In the genomic region with DNA sequence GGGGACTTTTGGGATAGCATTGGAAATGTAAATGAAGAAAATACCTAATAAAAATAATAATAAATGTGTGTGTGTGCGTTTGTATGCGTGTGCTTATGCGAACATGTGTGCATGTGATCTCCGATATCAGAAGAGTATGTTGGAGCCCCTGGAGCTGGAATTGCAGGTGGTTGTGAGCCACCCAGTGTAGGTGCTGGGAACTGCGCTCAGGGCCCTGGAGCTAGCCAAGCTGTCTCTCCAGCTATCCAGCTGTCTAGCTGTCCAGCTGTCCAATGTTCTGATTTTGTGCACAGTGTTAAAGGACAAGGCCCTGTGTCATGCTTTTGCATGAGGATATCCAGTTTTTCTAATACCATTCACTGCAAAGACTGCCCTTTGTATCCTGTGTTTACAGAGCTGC, we compare ENCODE assay signal across 8 mouse cellular contexts. TPM values are rescaled to one million over a fixed set of nuclear protein-coding genes. Genes with fewer than 3 reads are reported as not detected.
DNase-seq lines count a peak whose midpoint lies in the region; ATAC-seq and TF ChIP-seq lines count a peak whose summit lies in the region.
"Had no signal": no experiment of that assay in that cellular context is flagged by ENCODE, and none has a peak within 500 bp of the region (broad histone marks: within the 10 kb centered on the region; RNA-seq: fewer than 3 reads in every experiment).

No protein-coding gene starts in this region.

- no peak for ATAC-seq in liver, postnatal 0 days

- no peak overlapping the region for H3K4me3 ChIP-seq in E14TG2a.4 (replicated peaks; ENCODE audit: low read length)
- H3K4me3 ChIP-seq in liver, postnatal 0 days (ENCODE audit: low read depth, low read length): no peak overlapping the region
- H3K4me3 ChIP-seq: limb, embryonic 12.5 days had no signal

- intact Hi-C loops in left cerebral cortex, postnatal 10 days (cut with DNase I): no loop called here

- H3K9ac ChIP-seq in liver, postnatal 0 days (replicated peaks): no peak overlapping the region
- H3K9ac ChIP-seq: limb, embryonic 12.5 days had no signal

- H3K27ac ChIP-seq in liver, postnatal 0 days (ENCODE audit: low read depth): no peak overlapping the region
- H3K27ac ChIP-seq: limb, embryonic 12.5 days had no signal

- peak; percentile 50 for TF ChIP-seq CTCF in E14TG2a.4 (conservative IDR thresholded peaks at IDR 0.05; ENCODE audit: low read length)
- peak; percentile 47 for TF ChIP-seq CTCF in liver, postnatal 0 days (IDR thresholded peaks at IDR 0.05; ENCODE audit: low read depth)

- H3K9me3 ChIP-seq in E14TG2a.4 (ENCODE audit: low read length): no peaks in the 10 kb centered on the region
- no peaks in the 10 kb centered on the region for H3K9me3 ChIP-seq in liver, postnatal 0 days (ENCODE audit: low read length)
- H3K9me3 ChIP-seq: limb, embryonic 12.5 days had no signal

- DNase-seq in kidney, postnatal 10 days: peak; percentile 22
- DNase-seq in kidney, adult 9 months: no peak
- DNase-seq in 416B (ENCODE audit: low read depth): peak; percentile 41
- peak; percentile 27 for DNase-seq in liver, postnatal 0 days
- DNase-seq in left cerebral cortex, postnatal 10 days (ENCODE audit: extremely low spot score in 1 of 2, low spot score in 2 of 2): no peak
- DNase-seq in adrenal gland, postnatal 4 days (ENCODE audit: low spot score in 2 of 2): no peak

- 78% methylated on average over 5 of the region's 5 CpGs for WGBS in liver, postnatal 0 days (ENCODE audit: insufficient replicate concordance)

- no peaks in the 10 kb centered on the region for H3K36me3 ChIP-seq in E14TG2a.4 (ENCODE audit: insufficient read depth, low read length)
- no peaks in the 10 kb centered on the region for H3K36me3 ChIP-seq in liver, postnatal 0 days (replicated peaks; ENCODE audit: insufficient read depth, low read length)
- H3K36me3 ChIP-seq: limb, embryonic 12.5 days had no signal

- H3K4me1 ChIP-seq in E14TG2a.4 (replicated peaks; ENCODE audit: low read depth, low read length): no peaks in the 10 kb centered on the region
- H3K4me1 ChIP-seq in liver, postnatal 0 days (ENCODE audit: insufficient read depth): no peaks in the 10 kb centered on the region
- H3K4me1 ChIP-seq: limb, embryonic 12.5 days had no signal

- no peak for TF ChIP-seq EP300 in liver, postnatal 0 days (IDR thresholded peaks at IDR 0.05; ENCODE audit: low read depth)

- no peaks in the 10 kb centered on the region for H3K27me3 ChIP-seq in E14TG2a.4 (ENCODE audit: insufficient read depth, low read length)
- H3K27me3 ChIP-seq in liver, postnatal 0 days (ENCODE audit: insufficient read depth, low read length): no peaks in the 10 kb centered on the region
- H3K27me3 ChIP-seq: limb, embryonic 12.5 days had no signal

- H3K4me2 ChIP-seq in liver, postnatal 0 days (ENCODE audit: low read depth, low read length): no peak overlapping the region
- H3K4me2 ChIP-seq: limb, embryonic 12.5 days had no signal

RNA-seq across cellular contexts. Expression of gene Gpr39, which starts 7.8 kb away (rescaled TPM):
- polyA plus RNA-seq in liver, postnatal 0 days (2015; fragmentation: Nextera tagmentation; extraction: Ambion mirVana): 3.4 and 3.7 TPM in 2 replicates
- under 1 TPM; 0.12 to 0.30 TPM for total RNA-seq in left cerebral cortex, postnatal 10 days (2021)
- 1 to 10 TPM in 1 of 2 experiments, under 1 TPM in 1; 0.51 to 1.1 TPM for total RNA-seq in adrenal gland, postnatal 4 days (2021)
- polyA plus RNA-seq: limb, embryonic 12.5 days had no signal

Comparison
In these comparisons a context has a peak if more than half of its experiments do, and no peak if none do; other contexts are left out.
1. DNase-seq: peak in kidney, postnatal 10 days (single experiment), 416B (single experiment) and liver, postnatal 0 days (single experiment); none in kidney, adult 9 months (single experiment), left cerebral cortex, postnatal 10 days (0 of 2) and adrenal gland, postnatal 4 days (0 of 2).